Mouse (Mus musculus) neural tube, embryonic 14.5 days (tissue): ENCODE results near the gene Ddr1. TPM values are rescaled to one million over a fixed set of nuclear protein-coding genes. Genes with fewer than 3 reads are reported as not detected.

Experiments used
- ATAC-seq: fragments of 200-750 bp; cut with Nextera tagmentation; 2 replicates; pipeline ENCODE4 v1.8.0; 2017; ENCODE audit warnings: low read depth, mild to moderate bottlenecking, moderate TSS enrichment, moderate library complexity
- H3K27ac ChIP-seq: fragments of 300-500 bp; sonication (generic); 2 replicates; pipeline ENCODE4 v1.5.1; 2014; ENCODE audit warnings: low read depth, mild to moderate bottlenecking, control low read depth, low read length, moderate library complexity, mixed read lengths
- H3K27me3 ChIP-seq: fragments of 300-500 bp; sonication (generic); 2 replicates; pipeline ENCODE4 v1.6.1; 2014; ENCODE audit warnings: low read length; ENCODE audit not compliant: control insufficient read depth, insufficient read depth
- H3K36me3 ChIP-seq: fragments of 300-500 bp; sonication (generic); 2 replicates; pipeline ENCODE4 v1.6.1; 2014; ENCODE audit warnings: low read length, mixed read lengths; ENCODE audit not compliant: control insufficient read depth, insufficient read depth
- H3K4me1 ChIP-seq: fragments of 300-500 bp; sonication (generic); 2 replicates; pipeline ENCODE4 v1.6.1; 2014; ENCODE audit warnings: low read length; ENCODE audit not compliant: control insufficient read depth, insufficient read depth
- H3K4me2 ChIP-seq: fragments of 300-500 bp; sonication (generic); 2 replicates; pipeline ENCODE4 v1.6.1; 2014; ENCODE audit warnings: mild to moderate bottlenecking, low read depth, low read length, control low read depth
- H3K4me3 ChIP-seq: fragments of 300-500 bp; sonication (generic); 2 replicates; pipeline ENCODE4 v1.5.1; 2014; ENCODE audit warnings: low read depth, low read length, control low read depth, mixed read lengths
- H3K9ac ChIP-seq: fragments of 300-500 bp; sonication (generic); replicated peaks from 2 replicates; pipeline ENCODE4 v1.6.1; 2014; ENCODE audit warnings: low read depth, mild to moderate bottlenecking, control low read depth, low read length, mixed read lengths
- H3K9me3 ChIP-seq: fragments of 300-500 bp; sonication (generic); 2 replicates; pipeline ENCODE4 v1.6.1; 2016; ENCODE audit warnings: low read length; ENCODE audit not compliant: control insufficient read depth
- WGBS: fragments of 180-500 bp; shearing (Covaris S2); extraction: QIAGEN DNeasy Blood & Tissue Kit; methylation state at CpG from one replicate; pipeline ENCODE4 v1.1.7; 2014; 5-methylcytosine and 5-hydroxymethylcytosine counted together
- polyA plus RNA-seq: library from polyadenylated mRNA; unstranded; fragments of >200 nt; fragmentation: Nextera tagmentation; extraction: Ambion mirVana; gene quantifications from 2 replicates; pipeline ENCODE4 v1.2.1, GENCODE M21; 2014

The Ddr1 gene
- polyA plus RNA-seq, 1 experiment from 2014 or later = 48.6 TPM

GRCm38 (mm10) chr17:35699919-35700318 is 4.5 kb downstream of the Ddr1 start:
- no peaks in the 10 kb centered on the region for H3K36me3 ChIP-seq
- H3K9me3 ChIP-seq = no peaks in the 10 kb centered on the region
- H3K27ac ChIP-seq = peak overlapping the region; percentile 98
- H3K27me3 ChIP-seq = no peaks in the 10 kb centered on the region
- H3K4me2 ChIP-seq = peak overlapping the region; percentile 89
- peak overlapping the region; percentile 90 for H3K9ac ChIP-seq
- H3K4me1 ChIP-seq = peaks cover 35% of the 10 kb centered on the region
- peak overlapping the region; percentile 69 for H3K4me3 ChIP-seq
- 1% methylated on average over 19 of the region's 19 CpGs for WGBS
- peak; percentile 7 for ATAC-seq

- H3K36me3 ChIP-seq = peaks cover 2% of the 10 kb centered on the region; the same call in 1 of the 2 replicates
- H3K4me3 ChIP-seq = peak overlapping the region; percentile 33
- no peaks in the 10 kb centered on the region for H3K9me3 ChIP-seq
- peaks cover 22% of the 10 kb centered on the region for H3K4me1 ChIP-seq
- H3K27ac ChIP-seq = peak overlapping the region; percentile 98
- peak overlapping the region; percentile 44; the same call in 1 of the 2 replicates for H3K9ac ChIP-seq
- ATAC-seq = no peak
- peak overlapping the region; percentile 89 for H3K4me2 ChIP-seq
- no peaks in the 10 kb centered on the region for H3K27me3 ChIP-seq
- WGBS = 23% methylated on average over 5 of the region's 5 CpGs
Measured at GRCm38 (mm10) chr17:35698501-35698883, 5.9 kb downstream of the Ddr1 start.

GRCm38 (mm10) chr17:35697759-35698500 is 6.5 kb downstream of the Ddr1 start:
- no peaks in the 10 kb centered on the region for H3K27me3 ChIP-seq
- no peaks in the 10 kb centered on the region for H3K9me3 ChIP-seq
- peak; percentile 73 for ATAC-seq
- WGBS = 1% methylated on average over 16 of the region's 16 CpGs
- H3K9ac ChIP-seq = peak overlapping the region; percentile 44
- H3K4me3 ChIP-seq = peak overlapping the region; percentile 33
- H3K36me3 ChIP-seq = peaks cover 8% of the 10 kb centered on the region; the same call in 1 of the 2 replicates
- H3K4me1 ChIP-seq = peaks cover 22% of the 10 kb centered on the region
- peak overlapping the region; percentile 98 for H3K27ac ChIP-seq
- H3K4me2 ChIP-seq = peak overlapping the region; percentile 89

GRCm38 (mm10) chr17:35697429-35697758 is 7.0 kb downstream of the Ddr1 start:
- peak overlapping the region; percentile 89 for H3K4me2 ChIP-seq
- ATAC-seq = no peak; the same call in 1 of the 2 replicates
- H3K9ac ChIP-seq = peak overlapping the region; percentile 44
- WGBS = 6% methylated on average over 1 of the region's 1 CpGs
- H3K4me1 ChIP-seq = peaks cover 22% of the 10 kb centered on the region
- H3K4me3 ChIP-seq = peak overlapping the region; percentile 33
- H3K36me3 ChIP-seq = peaks cover 13% of the 10 kb centered on the region
- peak overlapping the region; percentile 98 for H3K27ac ChIP-seq
- no peaks in the 10 kb centered on the region for H3K27me3 ChIP-seq
- no peaks in the 10 kb centered on the region for H3K9me3 ChIP-seq

DNA sequence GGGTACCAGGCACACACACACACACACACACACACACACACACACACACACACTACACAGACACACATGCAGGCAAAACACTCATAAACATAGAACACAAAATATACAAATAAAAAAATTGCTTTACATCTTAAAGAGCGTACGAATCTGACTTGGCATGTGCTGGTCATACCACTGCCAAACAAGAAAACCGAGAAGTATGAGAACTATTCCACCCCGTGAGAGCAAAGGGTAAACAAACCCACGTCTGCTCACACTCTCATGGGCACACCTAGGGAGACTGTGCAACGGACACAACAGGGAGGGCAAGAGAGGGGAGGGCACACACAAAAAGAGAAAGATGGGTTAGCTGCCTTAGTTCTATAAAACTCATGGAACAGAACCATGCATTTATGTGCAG is 7.7 kb downstream of the Ddr1 start:
- Histone ChIP-seq H3K9ac (peak overlapping the region; percentile 44; the same call in 1 of the 2 replicates), H3K4me2 (peak overlapping the region; percentile 89), H3K27ac (peak overlapping the region; percentile 98; the same call in 1 of the 2 replicates), H3K9me3 (no peaks in the 10 kb centered on the region), H3K4me1 (peaks cover 17% of the 10 kb centered on the region), H3K36me3 (peaks cover 20% of the 10 kb centered on the region), H3K4me3 (peak overlapping the region; percentile 33), H3K27me3 (no peaks in the 10 kb centered on the region)
- no peak for ATAC-seq
- WGBS = 61% methylated on average over 6 of the region's 6 CpGs

- no peak overlapping the region for H3K4me3 ChIP-seq
Measured at GRCm38 (mm10) chr17:35695289-35695688, 9.1 kb downstream of the Ddr1 start.

DNA sequence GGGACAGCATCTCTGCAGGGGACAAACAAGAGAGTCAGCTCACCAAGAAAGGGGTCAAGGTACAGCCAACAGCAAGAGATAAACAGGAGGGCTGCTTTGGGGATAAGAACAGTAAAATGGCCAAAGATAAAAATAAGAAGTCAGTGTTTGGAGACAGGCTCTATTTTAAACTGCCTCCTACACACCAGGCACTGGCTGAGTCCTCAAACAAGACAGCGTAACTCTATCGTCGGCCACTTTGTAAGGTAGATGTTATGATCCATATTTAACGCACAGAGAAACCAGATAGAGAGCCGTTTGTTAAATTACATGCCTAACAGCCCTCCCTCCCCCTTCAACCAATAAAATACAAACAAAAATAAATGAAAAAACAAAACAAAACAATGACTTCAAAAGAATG is 10.5 kb downstream of the Ddr1 start:
- H3K4me3 ChIP-seq = no peak overlapping the region
- WGBS = 96% methylated on average over 5 of the region's 5 CpGs
- H3K27me3 ChIP-seq = no peaks in the 10 kb centered on the region
- peaks cover 16% of the 10 kb centered on the region for H3K4me1 ChIP-seq
- no peaks in the 10 kb centered on the region for H3K9me3 ChIP-seq
- no peak overlapping the region for H3K9ac ChIP-seq
- H3K27ac ChIP-seq = no peak overlapping the region
- peaks cover 45% of the 10 kb centered on the region for H3K36me3 ChIP-seq
- ATAC-seq = no peak
- H3K4me2 ChIP-seq = no peak overlapping the region

More at GRCm38 (mm10) chr17:35695289-35695688, 9.1 kb downstream of the Ddr1 start:
- H3K36me3 ChIP-seq = peaks cover 32% of the 10 kb centered on the region
- 90% methylated on average over 2 of the region's 2 CpGs for WGBS
- no peak overlapping the region for H3K9ac ChIP-seq
- H3K27me3 ChIP-seq = no peaks in the 10 kb centered on the region
- no peaks in the 10 kb centered on the region for H3K9me3 ChIP-seq
- H3K4me1 ChIP-seq = peaks cover 16% of the 10 kb centered on the region
- H3K27ac ChIP-seq = no peak overlapping the region
- H3K4me2 ChIP-seq = no peak overlapping the region
- no peak for ATAC-seq

DNA sequence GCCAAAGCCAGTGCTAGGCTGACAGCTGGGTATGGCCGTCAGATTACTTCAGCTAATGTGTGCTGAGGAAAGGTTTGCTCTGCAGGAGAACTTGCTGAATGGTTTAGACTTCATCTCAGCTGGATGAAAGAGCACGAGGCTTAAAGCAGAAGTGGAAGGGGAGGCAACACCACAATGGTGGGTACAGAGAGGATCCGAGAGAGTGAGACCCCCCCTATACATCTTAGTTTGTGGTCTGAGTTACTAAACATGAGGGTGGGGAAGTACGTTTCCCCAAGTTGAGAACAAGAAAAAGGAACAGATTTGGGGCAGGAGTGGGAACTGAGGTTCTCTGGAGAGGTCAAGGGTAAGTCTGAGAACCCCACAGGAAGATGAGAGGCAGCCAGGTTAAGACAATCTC is 12.1 kb downstream of the Ddr1 start:
- H3K36me3 ChIP-seq = peaks cover 60% of the 10 kb centered on the region

DNA sequence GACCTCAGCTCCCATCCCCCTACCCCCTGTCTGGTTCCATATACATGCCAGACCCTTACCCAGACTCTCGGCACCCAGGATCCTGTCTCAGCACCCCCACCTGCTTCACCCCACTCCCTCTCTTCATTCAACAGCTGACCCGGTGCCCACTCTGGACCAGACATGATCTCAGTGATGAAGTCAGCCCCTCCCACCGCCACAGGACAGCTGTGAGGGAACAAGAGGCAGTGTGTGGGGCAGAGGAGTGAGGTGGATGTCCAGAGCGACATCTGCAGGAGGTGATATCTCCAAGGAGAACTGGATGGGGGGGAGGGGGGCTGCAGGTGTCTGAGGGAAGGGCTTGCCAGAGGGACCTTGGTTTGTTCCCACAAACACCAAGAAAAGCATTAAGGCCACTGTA is 12.6 kb downstream of the Ddr1 start:
- no peak for ATAC-seq
- peaks cover 65% of the 10 kb centered on the region for H3K36me3 ChIP-seq
- H3K4me2 ChIP-seq = no peak overlapping the region
- peaks cover 2% of the 10 kb centered on the region; the same call in 1 of the 2 replicates for H3K4me1 ChIP-seq
- no peak overlapping the region for H3K27ac ChIP-seq
- no peak overlapping the region for H3K9ac ChIP-seq
- no peaks in the 10 kb centered on the region for H3K27me3 ChIP-seq
- no peaks in the 10 kb centered on the region for H3K9me3 ChIP-seq
- WGBS = 89% methylated on average over 4 of the region's 4 CpGs
- H3K4me3 ChIP-seq = no peak overlapping the region

More for the DNA sequence above, 12.1 kb downstream of the Ddr1 start:
- Histone ChIP-seq H3K27ac (no peak overlapping the region), H3K4me2 (no peak overlapping the region), H3K27me3 (no peaks in the 10 kb centered on the region), H3K4me1 (peaks cover 7% of the 10 kb centered on the region), H3K4me3 (no peak overlapping the region), H3K9ac (no peak overlapping the region), H3K9me3 (no peaks in the 10 kb centered on the region)
- no peak for ATAC-seq
- 89% methylated on average over 4 of the region's 4 CpGs for WGBS
